Mouse (Mus musculus) layer of hippocampus, adult 18-20 months (tissue): ENCODE measurements around the gene Ank3. TPM values are rescaled to one million over a fixed set of nuclear protein-coding genes. Genes with fewer than 3 reads are reported as not detected.

Experiments used
- DNase-seq, 2 experiments: peaks; one replicate each; pipeline ENCODE4 v3.0.0; 2022; ENCODE audit warnings: low spot score in 2 of 2
- total RNA-seq, 2 experiments: library from RNA; stranded (reverse); gene quantifications; 2 replicates each; pipeline ENCODE4 v1.2.3; 2021

Ank3 gene
- total RNA-seq, 2 experiments from 2014 or later, result 414 to 427 TPM

- peak; percentile 49 to 74 for DNase-seq
These were observed 404.7 kb downstream of the Ank3 start for GRCm38 (mm10) chr10:69803135-69803756.

- no peak for DNase-seq
These were observed 406.0 kb downstream of the Ank3 start for GRCm38 (mm10) chr10:69804613-69805012.

- DNase-seq, result no peak
These were observed 412.2 kb downstream of the Ank3 start for GRCm38 (mm10) chr10:69810785-69811184.

- no peak for DNase-seq
These were observed 415.4 kb downstream of the Ank3 start for GRCm38 (mm10) chr10:69813823-69814522.

GRCm38 (mm10) chr10:69821245-69821644 is 422.7 kb downstream of the Ank3 start:
- peak in 1 of 2 experiments; percentile 65 for DNase-seq

- DNase-seq, result no peak
These were observed 430.2 kb downstream of the Ank3 start for GRCm38 (mm10) chr10:69828770-69829169.

- DNase-seq, result no peak
These were observed 430.7 kb downstream of the Ank3 start for GRCm38 (mm10) chr10:69829236-69829635.

GRCm38 (mm10) chr10:69831568-69831967 is 433.0 kb downstream of the Ank3 start:
- no peak for DNase-seq

- no peak for DNase-seq
These were observed 433.7 kb downstream of the Ank3 start for GRCm38 (mm10) chr10:69832241-69832640.

- no peak for DNase-seq
These were observed 434.2 kb downstream of the Ank3 start for GRCm38 (mm10) chr10:69832822-69833221.

GRCm38 (mm10) chr10:69834700-69835099 is 436.1 kb downstream of the Ank3 start:
- no peak for DNase-seq

- DNase-seq, result peak in 1 of 2 experiments; percentile 65
These were observed 447.2 kb downstream of the Ank3 start for GRCm38 (mm10) chr10:69845749-69846148.

GRCm38 (mm10) chr10:69852366-69853091 is 454.0 kb downstream of the Ank3 start:
- no peak for DNase-seq

- DNase-seq, result no peak
These were observed 456.1 kb downstream of the Ank3 start for GRCm38 (mm10) chr10:69854587-69855185.

GRCm38 (mm10) chr10:69858011-69858410 is 459.4 kb downstream of the Ank3 start:
- no peak for DNase-seq

- DNase-seq, result peak; percentile 48 to 77
These were observed 460.5 kb downstream of the Ank3 start for GRCm38 (mm10) chr10:69858897-69859605.

- no peak for DNase-seq
These were observed 461.4 kb downstream of the Ank3 start for GRCm38 (mm10) chr10:69859848-69860479.

- no peak for DNase-seq
These were observed 464.3 kb downstream of the Ank3 start for GRCm38 (mm10) chr10:69862829-69863228.

- peak; percentile 67 to 83 for DNase-seq
These were observed 471.8 kb downstream of the Ank3 start for GRCm38 (mm10) chr10:69870348-69870747.

- DNase-seq, result no peak
These were observed 472.4 kb downstream of the Ank3 start for GRCm38 (mm10) chr10:69870947-69871346.
